Comparison of ENCODE assay signal across 24 mouse cellular contexts in the genomic region with DNA sequence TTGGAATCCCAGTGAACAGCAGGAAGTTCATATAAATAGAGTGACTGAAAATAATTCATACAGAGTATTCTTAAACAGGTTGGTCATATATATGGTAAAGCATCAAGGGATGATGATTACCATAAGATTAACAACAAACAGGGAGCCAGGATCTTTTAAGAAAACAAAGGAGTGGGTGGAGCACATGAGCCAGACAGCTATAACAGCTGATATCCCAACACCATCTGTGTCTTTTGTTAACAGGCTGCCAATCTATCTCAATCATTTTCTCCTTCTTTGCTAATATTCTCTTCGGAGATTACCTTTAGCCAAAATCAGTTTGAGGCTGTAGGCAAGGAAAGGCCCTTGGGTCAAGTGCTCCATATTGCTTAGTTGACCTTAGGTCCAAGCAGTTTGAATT.
"Had no signal": no experiment of that assay in that cellular context is flagged by ENCODE, and none has a peak within 500 bp of the region (broad histone marks: within the 10 kb centered on the region; RNA-seq: fewer than 3 reads in every experiment).

No protein-coding gene starts in this region.

- H3K4me2 ChIP-seq: limb, embryonic 12.5 days; limb, embryonic 15.5 days; liver, embryonic 11.5 days; lung, embryonic 14.5 days; midbrain, embryonic 12.5 days; midbrain, embryonic 15.5 days; neural tube, embryonic 12.5 days; neural tube, embryonic 15.5 days had no signal

- H3K9ac ChIP-seq: limb, embryonic 12.5 days; limb, embryonic 15.5 days; liver, embryonic 14.5 days; liver, postnatal 0 days; lung, embryonic 14.5 days; midbrain, embryonic 12.5 days; midbrain, embryonic 15.5 days; neural tube, embryonic 12.5 days; neural tube, embryonic 15.5 days had no signal

- DNase-seq: kidney, postnatal 14 days; kidney, postnatal 4 days; layer of hippocampus, postnatal 36 days; left cerebral cortex, postnatal 4 days; liver, postnatal 0 days; lung, embryonic 14.5 days; right cerebral cortex, adult 18-20 months; right cerebral cortex, postnatal 14 days; right cerebral cortex, postnatal 4 days; thymus, adult 2 months; thymus, postnatal 14 days; thymus, postnatal 4 days had no signal

- ATAC-seq: liver, postnatal 0 days; lung, postnatal 0 days; midbrain, embryonic 15.5 days had no signal

- H3K9me3 ChIP-seq: limb, embryonic 12.5 days; limb, embryonic 15.5 days; midbrain, embryonic 12.5 days; midbrain, embryonic 15.5 days; neural tube, embryonic 12.5 days; neural tube, embryonic 15.5 days had no signal

- H3K27ac ChIP-seq: left cerebral cortex, adult 2 months; limb, embryonic 12.5 days; limb, embryonic 15.5 days; liver, embryonic 14.5 days; macrophage; midbrain, embryonic 12.5 days; midbrain, embryonic 15.5 days; neural tube, embryonic 12.5 days; neural tube, embryonic 15.5 days; stomach, postnatal 0 days had no signal

- H3K36me3 ChIP-seq: limb, embryonic 12.5 days; limb, embryonic 15.5 days; midbrain, embryonic 12.5 days; midbrain, embryonic 15.5 days; neural tube, embryonic 12.5 days; neural tube, embryonic 15.5 days had no signal

- H3K4me3 ChIP-seq: left cerebral cortex, adult 2 months; limb, embryonic 12.5 days; limb, embryonic 15.5 days; midbrain, embryonic 12.5 days; midbrain, embryonic 15.5 days; neural tube, embryonic 12.5 days; neural tube, embryonic 15.5 days had no signal

- H3K27me3 ChIP-seq: limb, embryonic 12.5 days; limb, embryonic 15.5 days; midbrain, embryonic 12.5 days; midbrain, embryonic 15.5 days; neural tube, embryonic 12.5 days; neural tube, embryonic 15.5 days had no signal

- H3K4me1 ChIP-seq: limb, embryonic 12.5 days; limb, embryonic 15.5 days; midbrain, embryonic 12.5 days; midbrain, embryonic 15.5 days; neural tube, embryonic 12.5 days; neural tube, embryonic 15.5 days had no signal
